Mouse (Mus musculus) megakaryocyte progenitor cell, adult 5-6 weeks (primary cell): ENCODE results near the gene Snapc5. TPM values are rescaled to one million over a fixed set of nuclear protein-coding genes. Genes with fewer than 3 reads are reported as not detected.
"Not testable (repeated sequence)": the region's sequence is repeated elsewhere in the genome, so short reads cannot be mapped to it uniquely, and the experiment has no call there.

Experiments used
- ATAC-seq: replicated peaks from 2 replicates; pipeline ENCODE4 v1.8.0; 2016; ENCODE audit warnings: mild to moderate bottlenecking, moderate TSS enrichment, inconsistent platforms; ENCODE audit not compliant: poor library complexity
- total RNA-seq, 2 experiments: library from RNA; stranded (forward) in 1 of 2; stranded (reverse) in 1 of 2; fragments of 157-497, 149-512 nt in 1 of 2; fragments of 200-1000 nt in 1 of 2; gene quantifications; 2 replicates each; pipeline versions ENCODE4 v1.2.3 to v1.2.4; 2015 to 2017

The Snapc5 gene
- total RNA-seq, 2 experiments from 2014 or later: 16.5 to 47.4 TPM

- not testable (repeated sequence) for ATAC-seq
Measured at GRCm38 (mm10) chr9:64198763-64199418, 19.8 kb downstream of the Snapc5 start.

GRCm38 (mm10) chr9:64199897-64200296 is 20.8 kb downstream of the Snapc5 start:
- no peak for ATAC-seq

- ATAC-seq: peak; percentile 79
Measured at GRCm38 (mm10) chr9:64202331-64202730, 23.3 kb downstream of the Snapc5 start.

- no peak for ATAC-seq
Measured at GRCm38 (mm10) chr9:64202866-64203265, 23.8 kb downstream of the Snapc5 start.

DNA sequence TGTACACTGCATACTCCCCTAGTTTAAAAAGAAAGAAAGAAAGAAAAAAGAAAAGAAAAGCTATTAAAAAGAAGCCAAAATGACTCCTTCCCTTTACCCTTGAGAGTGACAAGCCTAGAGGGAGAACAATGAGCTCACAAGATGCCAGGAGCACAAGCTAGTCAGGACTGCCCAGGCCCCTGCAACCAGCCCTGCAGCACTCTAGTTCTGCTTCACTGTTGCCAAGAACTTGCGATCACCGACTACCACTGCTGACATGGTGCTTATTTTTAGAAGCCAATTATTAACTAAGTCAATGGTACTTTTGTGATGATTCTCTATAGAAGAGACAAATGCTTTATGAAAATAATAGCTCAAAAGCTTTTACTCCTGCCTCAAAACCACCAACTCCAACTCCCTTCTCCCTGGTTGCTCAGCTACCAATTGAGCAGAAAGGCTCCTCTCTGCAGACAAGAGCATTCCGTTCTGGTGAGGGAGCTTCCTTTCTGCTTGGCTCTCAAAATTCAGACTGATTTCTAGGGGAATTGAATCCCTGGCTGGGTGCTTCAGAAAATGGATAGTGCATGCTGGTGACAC is 28.5 kb downstream of the Snapc5 start:
- no peak for ATAC-seq

GRCm38 (mm10) chr9:64214452-64214851 is 35.4 kb downstream of the Snapc5 start:
- ATAC-seq: no peak

DNA sequence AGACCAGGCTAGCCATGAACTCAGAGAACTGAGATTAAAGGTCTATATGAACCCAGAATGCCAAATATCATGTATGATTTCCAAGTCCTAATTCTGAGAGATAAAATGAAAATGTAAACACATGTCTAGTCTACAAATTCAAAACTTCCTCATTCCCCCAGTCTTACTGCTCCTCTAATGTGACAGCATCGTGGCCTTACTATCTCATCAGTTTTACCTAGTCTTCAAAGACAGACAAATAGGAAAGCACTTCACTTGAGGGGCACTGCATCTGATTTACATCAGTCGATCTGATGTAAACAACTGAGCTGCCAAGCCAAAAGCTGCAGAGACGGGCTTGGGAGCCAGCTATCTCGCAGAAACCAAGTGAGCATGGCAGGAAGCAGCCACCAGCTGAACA is 37.0 kb downstream of the Snapc5 start:
- ATAC-seq: no peak

DNA sequence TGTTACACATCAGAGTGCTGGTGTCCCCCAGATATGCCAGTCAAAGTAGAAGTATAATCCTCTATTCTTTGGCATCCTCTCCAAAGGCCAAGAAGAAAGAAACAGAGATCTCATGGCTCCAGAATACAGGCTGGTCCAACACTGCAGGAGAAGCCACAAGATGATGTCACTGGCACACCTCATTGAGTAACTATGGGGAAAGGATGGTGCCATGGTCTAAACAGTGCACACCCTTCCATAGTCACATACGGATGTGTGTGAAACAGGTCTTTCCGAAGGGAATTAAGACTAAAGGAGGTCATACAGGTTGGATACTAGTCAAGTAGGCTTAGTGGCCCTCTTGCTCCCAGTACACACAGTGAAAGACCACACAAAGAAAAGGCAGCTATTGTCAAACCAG is 37.6 kb downstream of the Snapc5 start:
- ATAC-seq: peak; percentile 48; the same call in 1 of the 2 replicates

GRCm38 (mm10) chr9:64217887-64218286 is 38.8 kb downstream of the Snapc5 start:
- ATAC-seq: no peak

GRCm38 (mm10) chr9:64219305-64219704 is 40.2 kb downstream of the Snapc5 start:
- ATAC-seq: no peak

DNA sequence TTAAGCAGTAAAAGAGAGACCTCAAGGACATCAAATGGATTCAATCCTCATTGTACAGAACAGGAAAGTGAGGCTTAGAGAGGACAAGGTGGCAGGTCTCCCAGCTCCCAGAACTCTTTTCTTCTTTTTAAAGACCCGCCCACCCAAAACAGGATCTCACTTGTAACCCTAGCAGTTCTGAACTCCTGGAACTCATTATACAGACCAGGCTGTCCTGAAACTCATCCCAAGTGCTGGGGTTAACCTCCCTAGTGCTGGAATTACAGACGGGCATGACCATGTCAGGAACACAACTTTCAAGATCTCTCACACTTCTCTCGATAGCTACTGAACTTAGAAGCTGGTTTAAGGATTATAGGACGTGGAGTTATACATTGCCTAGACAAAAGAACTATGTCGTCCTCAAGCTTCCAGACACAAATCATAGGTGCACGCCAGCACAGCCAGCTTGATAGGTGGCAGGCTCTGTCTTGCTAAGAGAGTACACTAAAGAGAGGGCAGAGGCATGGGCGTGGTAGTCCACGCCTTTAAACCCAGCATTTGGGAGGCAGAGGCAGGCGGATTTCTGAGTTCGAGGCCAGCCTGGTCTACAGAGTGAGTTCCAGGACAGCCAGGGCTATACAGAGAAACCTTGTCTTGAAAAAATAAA is 40.8 kb downstream of the Snapc5 start:
- no peak for ATAC-seq

DNA sequence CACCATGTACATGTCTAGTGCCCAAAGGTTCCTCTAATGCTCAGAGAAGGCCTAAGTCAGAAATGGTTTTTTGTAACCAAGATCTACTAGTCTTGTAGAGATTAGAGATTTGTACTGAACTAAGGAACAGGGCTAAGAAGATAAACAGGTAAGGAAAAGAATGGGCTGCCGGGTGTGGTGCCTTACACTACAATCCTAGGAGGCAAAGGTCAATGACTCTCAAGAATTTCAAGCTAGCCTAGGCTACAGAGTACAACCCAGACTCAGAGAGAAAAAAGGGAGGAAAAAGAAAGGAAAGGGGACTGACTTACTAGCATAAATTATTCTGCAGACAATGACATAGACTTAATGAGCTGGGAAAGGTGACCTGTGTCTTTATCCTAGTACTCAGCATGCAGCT is 41.5 kb downstream of the Snapc5 start:
- no peak for ATAC-seq

DNA sequence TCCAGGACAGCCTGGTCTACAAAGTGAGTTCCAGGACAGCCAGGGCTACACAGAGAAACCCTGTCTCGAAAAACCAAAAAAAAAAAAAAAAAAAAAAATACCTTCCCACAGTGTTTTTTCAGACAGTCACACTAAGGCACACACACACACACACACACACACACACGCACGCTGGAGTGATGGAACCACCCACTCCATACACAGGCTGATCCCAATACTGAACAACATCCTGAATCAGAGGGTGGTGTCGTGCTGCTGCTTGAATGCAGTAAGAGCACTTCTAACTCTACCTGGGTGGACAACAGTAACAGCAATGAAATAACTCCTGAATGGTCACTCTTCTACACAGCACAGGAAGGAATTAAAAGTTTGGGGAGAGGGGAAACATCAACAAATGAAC is 42.4 kb downstream of the Snapc5 start:
- no peak for ATAC-seq

DNA sequence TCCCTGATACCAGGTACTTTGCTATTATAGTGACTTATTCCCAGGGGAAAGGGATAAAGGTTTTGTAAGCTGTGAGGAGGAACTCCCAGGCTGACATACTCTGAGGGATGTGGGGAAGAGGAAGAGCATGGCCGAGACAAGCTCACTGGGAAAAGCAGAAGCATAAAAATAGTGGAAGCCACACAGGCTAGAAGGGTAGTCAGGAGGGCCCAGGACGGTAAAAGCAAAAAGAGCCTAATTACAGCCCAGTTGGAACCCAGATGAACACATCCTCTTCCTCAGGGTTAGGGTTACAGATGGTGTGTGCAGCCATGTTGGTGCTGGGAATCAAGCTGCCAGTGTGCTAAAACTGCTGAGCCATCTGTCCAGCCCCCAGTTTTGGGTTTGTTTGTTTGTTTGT is 43.0 kb downstream of the Snapc5 start:
- peak; percentile 68 for ATAC-seq

DNA sequence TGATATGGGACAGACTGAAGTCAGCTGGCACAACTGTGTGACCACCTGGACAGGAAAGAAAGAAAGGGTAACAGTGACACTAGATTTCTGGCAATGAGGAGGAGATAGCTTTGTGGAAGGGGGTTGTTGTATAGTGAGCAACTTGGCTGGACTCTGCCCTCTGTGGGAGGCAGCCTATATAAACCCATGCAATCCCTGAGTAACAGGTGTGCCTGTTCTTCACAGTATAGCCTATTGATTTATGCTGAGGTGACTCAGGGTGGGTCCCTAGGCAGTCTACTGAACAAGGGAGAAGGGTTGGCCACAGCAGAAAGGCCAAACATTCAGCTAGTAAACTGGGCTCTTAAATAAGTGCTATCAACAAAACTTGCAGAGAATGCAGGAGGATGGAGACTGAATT is 46.7 kb downstream of the Snapc5 start:
- ATAC-seq: no peak

- peak; percentile 73 for ATAC-seq
Measured at GRCm38 (mm10) chr9:64227736-64228135, 48.7 kb downstream of the Snapc5 start.

DNA sequence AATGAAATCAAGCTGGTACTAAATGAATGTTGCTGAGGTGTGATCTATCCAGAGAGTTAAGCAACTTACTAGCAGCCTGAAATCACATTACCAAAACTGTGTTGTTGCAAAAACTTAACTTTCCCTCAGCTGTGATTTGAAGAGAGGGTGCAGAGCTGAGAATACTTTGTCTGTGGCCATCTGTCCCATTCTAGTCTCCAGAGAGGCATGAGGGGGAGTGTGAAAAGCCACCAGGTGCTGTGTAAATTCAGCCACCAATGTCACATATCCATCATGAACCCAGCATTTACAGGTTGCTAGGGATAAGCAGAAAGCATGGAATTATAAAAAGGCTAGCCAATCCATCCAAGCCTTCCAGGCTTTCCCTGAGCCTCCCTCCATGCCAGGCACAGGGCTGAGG is 49.9 kb downstream of the Snapc5 start:
- no peak for ATAC-seq

DNA sequence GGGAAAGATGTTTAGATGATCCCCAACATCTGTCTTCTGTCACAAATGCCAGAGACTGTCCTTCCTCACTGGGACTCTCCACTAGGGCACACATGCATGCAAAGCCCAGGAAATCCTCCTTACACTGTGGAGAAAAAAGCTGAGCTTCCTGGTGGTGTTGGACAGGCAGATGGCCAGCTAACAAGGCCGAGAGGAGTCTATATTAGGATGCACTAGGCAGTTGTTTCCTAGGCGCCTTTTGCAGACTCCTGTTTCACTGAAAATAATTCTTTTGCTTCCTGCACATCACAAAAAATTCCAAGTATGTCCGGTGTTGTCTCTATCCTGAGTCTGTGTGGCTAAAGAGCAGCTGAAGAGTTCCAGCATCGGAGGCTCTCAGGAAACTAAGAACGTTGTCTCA is 52.1 kb downstream of the Snapc5 start:
- no peak for ATAC-seq

DNA sequence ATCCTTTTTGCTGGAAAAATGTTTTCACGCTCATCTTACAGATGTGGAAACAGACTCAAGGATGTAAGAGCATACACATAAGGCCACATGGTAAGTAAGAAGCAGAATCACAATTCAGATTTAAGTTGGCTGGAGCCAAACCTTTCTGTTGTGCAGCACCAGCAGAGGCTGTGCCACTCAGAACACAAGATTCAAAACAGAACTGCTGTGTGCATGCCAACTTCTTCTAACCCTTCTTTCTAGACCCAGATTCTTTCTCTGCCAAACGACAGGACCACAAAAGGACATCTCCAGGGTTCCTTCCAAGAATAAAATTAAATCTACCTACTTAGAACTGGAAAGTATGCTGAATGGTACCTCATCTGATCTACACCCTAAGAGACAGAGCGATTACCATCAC is 52.6 kb downstream of the Snapc5 start:
- ATAC-seq: no peak

DNA sequence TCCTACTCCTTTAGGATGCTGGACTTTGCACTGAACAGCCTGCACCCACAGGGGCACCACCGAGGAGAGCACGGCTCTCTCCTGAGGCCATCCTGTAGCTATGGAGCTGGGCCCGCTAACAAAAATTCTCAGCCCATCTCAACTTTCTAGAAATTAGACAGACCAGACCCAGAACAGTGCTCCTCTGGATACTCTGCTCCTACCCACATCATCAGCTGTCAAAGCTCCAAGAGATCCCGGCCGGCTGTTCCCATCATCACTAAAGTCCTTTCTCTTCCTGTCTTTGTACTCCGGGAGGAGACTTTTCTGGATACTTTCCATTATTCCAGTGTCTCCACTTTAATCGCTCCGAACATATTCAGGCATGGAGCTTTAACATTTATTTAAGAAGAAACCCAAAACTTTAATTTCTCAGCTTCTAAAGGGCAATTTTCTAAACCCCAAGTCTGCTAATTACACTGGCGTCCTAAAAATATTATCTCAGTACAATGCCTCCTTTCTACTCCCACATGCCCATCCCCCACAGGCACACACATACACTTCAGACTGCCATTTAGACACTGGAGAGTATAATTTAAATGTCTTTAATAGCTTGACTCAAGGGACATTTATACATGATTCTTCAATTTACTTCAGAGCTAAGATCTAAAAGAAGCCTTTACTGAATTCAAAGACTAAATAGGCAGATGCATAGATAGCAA is 53.3 kb downstream of the Snapc5 start:
- no peak for ATAC-seq
